Mouse (Mus musculus) kidney, postnatal 0 days (tissue): ENCODE results near the gene Macrod2. TPM values are rescaled to one million over a fixed set of nuclear protein-coding genes. Genes with fewer than 3 reads are reported as not detected.

Experiments used
- ATAC-seq: fragments of 200-750 bp; cut with Nextera tagmentation; replicated peaks from 2 replicates; pipeline ENCODE4 v1.8.0; 2017; ENCODE audit warnings: low read depth, moderate number of reproducible peaks, moderate TSS enrichment, moderate library complexity; ENCODE audit not compliant: low FRiP score
- DNase-seq: peaks from one replicate; pipeline ENCODE4 v3.0.0-alpha.2; 2016; ENCODE audit warnings: low spot score
- H3K27ac ChIP-seq: fragments of 300-500 bp; sonication (generic); 2 replicates; pipeline ENCODE4 v1.5.1; 2014; ENCODE audit warnings: mild to moderate bottlenecking
- H3K27me3 ChIP-seq: fragments of 300-500 bp; sonication (generic); 2 replicates; pipeline ENCODE4 v1.6.1; 2014; ENCODE audit warnings: low read length, mixed read lengths; ENCODE audit not compliant: insufficient read depth
- H3K36me3 ChIP-seq: fragments of 300-500 bp; sonication (generic); 2 replicates; pipeline ENCODE4 v1.6.1; 2014; ENCODE audit warnings: low read length, mixed read lengths; ENCODE audit not compliant: insufficient read depth
- H3K4me1 ChIP-seq: fragments of 300-500 bp; sonication (generic); replicated peaks from 2 replicates; pipeline ENCODE4 v1.6.1; 2014; ENCODE audit warnings: antibody characterized with exemption, low read length, mixed read lengths; ENCODE audit not compliant: insufficient read depth
- H3K4me2 ChIP-seq: fragments of 300-500 bp; sonication (generic); 2 replicates; pipeline ENCODE4 v1.6.1; 2014; ENCODE audit warnings: mild to moderate bottlenecking, low read length, moderate library complexity, mixed read lengths
- H3K4me3 ChIP-seq: fragments of 300-500 bp; sonication (generic); replicated peaks from 2 replicates; pipeline ENCODE4 v1.5.1; 2014; ENCODE audit warnings: low read depth, low read length
- H3K9ac ChIP-seq: fragments of 300-500 bp; sonication (generic); 2 replicates; pipeline ENCODE4 v1.6.1; 2014; ENCODE audit warnings: low read depth, low read length
- H3K9me3 ChIP-seq: fragments of 300-500 bp; sonication (generic); replicated peaks from 2 replicates; pipeline ENCODE4 v1.6.1; 2016; ENCODE audit warnings: low read length, inconsistent platforms, mixed read lengths
- CTCF ChIP-seq: IDR thresholded peaks from 2 replicates; pipeline ENCODE4 v1.5.1; 2016; ENCODE audit warnings: antibody characterized with exemption, low read depth, mild to moderate bottlenecking, moderate library complexity
- WGBS: fragments of 180-500 bp; shearing (Covaris S2); extraction: QIAGEN DNeasy Blood & Tissue Kit; methylation state at CpG from one replicate; pipeline ENCODE4 v1.1.7; 2014; 5-methylcytosine and 5-hydroxymethylcytosine counted together
- polyA plus RNA-seq: library from polyadenylated mRNA; unstranded; fragments of >200 nt; fragmentation: Nextera tagmentation; extraction: Ambion mirVana; gene quantifications from 2 replicates; pipeline ENCODE4 v1.2.1, GENCODE M21; 2015

Gene Macrod2
- polyA plus RNA-seq, 1 experiment from 2014 or later, result 28.6 TPM

- WGBS, result 56% methylated on average over 1 of the region's 1 CpGs
These were observed 1024.7 kb downstream of the Macrod2 start for GRCm38 (mm10) chr2:141419806-141420205.

GRCm38 (mm10) chr2:141434084-141434483 lies 1039.0 kb downstream of the Macrod2 start:
- no peak overlapping the region for H3K9ac ChIP-seq
- no peaks in the 10 kb centered on the region for H3K36me3 ChIP-seq
- H3K4me3 ChIP-seq, result no peak overlapping the region
- no peak overlapping the region for H3K4me2 ChIP-seq
- H3K27ac ChIP-seq, result no peak overlapping the region
- no peaks in the 10 kb centered on the region for H3K9me3 ChIP-seq
- WGBS, result 71% methylated on average over 5 of the region's 5 CpGs
- no peak for DNase-seq
- ATAC-seq, result no peak
- H3K27me3 ChIP-seq, result no peaks in the 10 kb centered on the region
- H3K4me1 ChIP-seq, result 0 out of 2 replicates have a peak, but pooled peaks cover 5% of the 10 kb centered on the region
- no peak for TF ChIP-seq CTCF

More at GRCm38 (mm10) chr2:141419806-141420205, 1024.7 kb downstream of the Macrod2 start:
- Histone ChIP-seq H3K9ac (no peak overlapping the region), H3K27ac (no peak overlapping the region), H3K4me3 (no peak overlapping the region), H3K4me1 (no peaks in the 10 kb centered on the region), H3K36me3 (no peaks in the 10 kb centered on the region), H3K9me3 (no peaks in the 10 kb centered on the region), H3K4me2 (no peak overlapping the region), H3K27me3 (no peaks in the 10 kb centered on the region)
- DNase-seq (no peak), ATAC-seq (no peak)
- no peak for TF ChIP-seq CTCF

- H3K27ac ChIP-seq, result no peak overlapping the region
- 0 out of 2 replicates have a peak, but pooled peaks cover 5% of the 10 kb centered on the region for H3K4me1 ChIP-seq
- no peaks in the 10 kb centered on the region for H3K36me3 ChIP-seq
- H3K9ac ChIP-seq, result no peak overlapping the region
- no peaks in the 10 kb centered on the region for H3K9me3 ChIP-seq
- DNase-seq (peak; percentile 51), ATAC-seq (no peak; the same call in 1 of the 2 replicates)
- WGBS, result 32% methylated on average over 16 of the region's 16 CpGs
- no peak for TF ChIP-seq CTCF
- no peak overlapping the region for H3K4me3 ChIP-seq
- no peaks in the 10 kb centered on the region for H3K27me3 ChIP-seq
- H3K4me2 ChIP-seq, result peak overlapping the region; percentile 26
These were observed 1039.8 kb downstream of the Macrod2 start for GRCm38 (mm10) chr2:141434731-141435570.

- TF ChIP-seq CTCF, result no peak
- no peak overlapping the region for H3K4me2 ChIP-seq
- 15% methylated on average over 2 of the region's 2 CpGs for WGBS
- no peaks in the 10 kb centered on the region for H3K36me3 ChIP-seq
- no peak overlapping the region for H3K4me3 ChIP-seq
- ATAC-seq (no peak), DNase-seq (peak; percentile 5)
- H3K27me3 ChIP-seq, result no peaks in the 10 kb centered on the region
- no peak overlapping the region for H3K27ac ChIP-seq
- no peak overlapping the region for H3K9ac ChIP-seq
- H3K9me3 ChIP-seq, result no peaks in the 10 kb centered on the region
- no peaks in the 10 kb centered on the region for H3K4me1 ChIP-seq
These were observed 1046.8 kb downstream of the Macrod2 start for GRCm38 (mm10) chr2:141441896-141442295.

- H3K27me3 ChIP-seq, result no peaks in the 10 kb centered on the region
- TF ChIP-seq CTCF, result no peak
- no peak overlapping the region for H3K4me2 ChIP-seq
- DNase-seq, result no peak
- H3K4me1 ChIP-seq, result no peaks in the 10 kb centered on the region
- no peak overlapping the region for H3K9ac ChIP-seq
- H3K27ac ChIP-seq, result no peak overlapping the region
- H3K36me3 ChIP-seq, result no peaks in the 10 kb centered on the region
- H3K9me3 ChIP-seq, result no peaks in the 10 kb centered on the region
- no peak for ATAC-seq
- WGBS, result 69% methylated on average over 2 of the region's 2 CpGs
- no peak overlapping the region for H3K4me3 ChIP-seq
These were observed 1054.1 kb downstream of the Macrod2 start for GRCm38 (mm10) chr2:141449078-141449680.

GRCm38 (mm10) chr2:141463946-141464345 lies 1068.8 kb downstream of the Macrod2 start:
- no peaks in the 10 kb centered on the region for H3K36me3 ChIP-seq
- 95% methylated on average over 1 of the region's 1 CpGs for WGBS

More at GRCm38 (mm10) chr2:141463946-141464345, 1068.8 kb downstream of the Macrod2 start:
- no peaks in the 10 kb centered on the region for H3K9me3 ChIP-seq
- ATAC-seq, result no peak
- H3K4me1 ChIP-seq, result no peaks in the 10 kb centered on the region
- no peak overlapping the region for H3K27ac ChIP-seq
- no peak overlapping the region for H3K4me2 ChIP-seq
- TF ChIP-seq CTCF, result no peak
- no peaks in the 10 kb centered on the region for H3K27me3 ChIP-seq
- no peak for DNase-seq
- H3K9ac ChIP-seq, result no peak overlapping the region
- no peak overlapping the region for H3K4me3 ChIP-seq
